Mouse (Mus musculus) naive thymus-derived CD4-positive, alpha-beta T cell, adult 5 months (primary cell): ENCODE data around the gene Zfp68. TPM values are rescaled to one million over a fixed set of nuclear protein-coding genes. Genes with fewer than 3 reads are reported as not detected.

Experiments used
- polyA plus RNA-seq: library from polyadenylated mRNA; unstranded; fragments of 100-300 nt; shearing (Covaris generic); gene quantifications from one replicate; pipeline ENCODE4 v1.2.1, GENCODE M21; 2017

The Zfp68 gene
- 77.2 TPM for polyA plus RNA-seq

DNA sequence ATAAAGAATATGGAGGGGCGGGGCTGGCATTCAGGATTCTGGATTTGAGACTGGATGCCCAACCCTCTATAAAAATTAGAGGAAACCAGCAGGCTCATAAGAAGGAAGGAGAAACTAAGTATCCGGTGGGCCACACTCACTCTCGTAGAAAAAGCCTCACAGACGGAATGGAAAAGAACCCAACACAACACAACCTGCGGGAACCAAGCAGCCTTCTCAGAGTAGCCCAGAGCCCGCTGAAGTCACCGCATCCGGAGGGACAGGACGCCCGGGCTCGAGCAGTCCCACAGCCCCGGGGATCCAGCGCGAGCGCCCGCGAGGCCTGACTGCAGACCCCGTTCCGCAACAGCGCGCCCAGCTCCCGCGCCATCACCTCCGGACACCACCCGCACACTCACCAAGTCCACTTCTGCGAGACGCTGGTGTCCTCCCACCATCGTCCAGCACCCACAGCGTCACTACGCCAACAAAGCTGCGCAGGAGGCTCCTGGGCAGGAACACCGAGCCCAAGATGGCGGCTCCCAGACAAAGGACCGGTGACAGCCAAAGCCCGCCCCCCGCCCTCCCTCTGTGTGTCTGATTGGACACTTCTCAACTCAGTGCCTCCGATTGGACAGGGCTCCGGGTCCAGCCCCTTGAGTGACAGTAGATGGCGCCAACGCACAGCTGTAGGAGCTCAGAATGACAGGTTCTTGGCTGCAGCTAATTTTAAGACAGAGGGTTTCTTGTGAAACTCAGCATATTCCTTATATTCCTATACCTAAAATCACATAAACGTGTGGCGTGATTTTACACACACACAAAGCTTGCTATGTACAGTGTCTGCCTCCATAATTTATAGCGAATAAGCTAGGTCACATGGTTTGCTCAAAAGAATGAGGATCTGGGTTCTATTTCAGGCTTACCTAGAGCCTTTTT, at the start of gene Zfp68:
Gene Zfp68, minus strand, starts transcription at position 551 of the 918 bp plus-strand sequence.

DNA sequence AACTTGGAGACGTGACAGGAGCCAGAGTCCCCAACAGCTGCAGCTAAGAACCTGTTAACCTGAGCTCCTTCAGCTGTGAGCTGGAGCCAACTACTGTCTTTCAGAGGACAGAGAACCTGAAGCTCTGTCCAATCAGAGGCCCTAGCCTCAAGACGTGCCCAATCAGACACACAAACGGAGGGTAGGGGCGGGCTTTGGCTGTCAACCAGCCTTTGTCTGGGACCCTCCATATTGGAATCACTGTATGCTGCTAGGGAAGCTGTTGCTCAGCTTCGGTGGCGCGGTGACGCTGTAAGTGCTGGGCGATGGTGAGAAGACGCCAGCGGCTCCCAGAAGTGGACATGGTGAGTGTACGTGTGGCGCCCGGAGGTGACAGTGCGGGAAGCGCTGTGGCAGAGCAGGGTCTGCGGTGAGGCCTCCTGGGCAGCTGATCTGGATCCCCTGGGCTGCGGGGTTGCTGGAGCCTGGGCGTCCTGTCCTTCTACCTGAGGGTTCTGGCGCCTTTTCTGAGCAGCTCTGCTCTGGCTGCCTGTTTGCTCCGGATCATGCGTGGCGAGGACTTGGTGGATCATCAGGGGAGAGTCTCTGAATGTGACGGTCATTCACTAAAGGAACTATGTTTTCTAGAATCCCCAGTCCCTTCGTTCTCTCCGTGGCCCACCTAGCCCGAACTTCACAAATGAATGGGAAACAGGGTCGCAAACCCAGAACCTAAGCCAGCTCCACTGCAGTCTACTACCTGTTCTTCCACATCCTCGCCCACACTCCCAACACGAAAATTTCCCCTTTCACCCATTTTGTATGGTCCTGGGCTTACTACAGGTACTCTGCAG, 3.3 kb upstream of the Zfp68 start, which contains the start of gene A430033K04Rik:
Gene A430033K04Rik, plus strand, starts transcription at position 215 of the 833 bp plus-strand sequence.

DNA sequence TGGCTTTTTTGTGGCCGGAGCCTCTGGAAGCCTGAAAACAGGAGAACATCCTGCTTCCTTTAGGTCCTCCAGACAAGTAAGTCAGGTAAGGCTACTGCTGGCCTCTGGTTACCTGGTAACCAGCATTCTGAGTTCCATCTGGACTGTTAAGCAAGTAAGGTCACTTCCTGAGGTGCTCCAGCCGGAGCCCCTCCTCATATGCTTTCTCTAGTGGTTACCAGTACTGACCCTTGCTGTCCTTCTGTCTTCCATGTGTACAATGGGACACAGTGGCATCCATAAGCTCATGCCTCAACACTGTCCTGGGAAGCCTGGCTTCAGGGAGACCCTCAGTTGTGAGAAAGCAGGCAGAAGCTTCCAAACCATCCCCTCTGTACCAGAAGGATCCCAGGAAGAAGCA, 54.9 kb downstream of the Zfp68 start, which contains the start of gene 1700123K08Rik:
Gene 1700123K08Rik, minus strand, starts transcription at position 101 of the 400 bp plus-strand sequence.

Other genes starting within 250 kb of the Zfp68 start
- gene Zfp157, start 178.3 kb downstream of the Zfp68 start, polyA plus RNA-seq: 15.9 TPM
- not detected for gene 1700123K08Rik, start 55.0 kb downstream of the Zfp68 start, polyA plus RNA-seq
- 2.6 TPM for gene A430033K04Rik, start 3.1 kb upstream of the Zfp68 start, polyA plus RNA-seq
- gene Fam20c, start 134.8 kb upstream of the Zfp68 start, polyA plus RNA-seq: 0.09 TPM
- not detected for gene Gm5294, start 200.3 kb upstream of the Zfp68 start, polyA plus RNA-seq